Mouse (Mus musculus): ENCODE results near the gene Tpcn2.

- TF ChIP-seq CTCF (IDR thresholded peaks at IDR 0.05; ENCODE audit: low read depth) (no peak), EP300 (IDR thresholded peaks at IDR 0.05; ENCODE audit: low read depth) (no peak)
Measured at GRCm38 (mm10) chr7:145323607-145324006, 39.8 kb upstream of the Tpcn2 start.

All from liver, postnatal 0 days (tissue).